Mouse (Mus musculus) C2C12 (cell line): ENCODE measurements around the gene Fam13a. TPM values are rescaled to one million over a fixed set of nuclear protein-coding genes. Genes with fewer than 3 reads are reported as not detected.

Experiments
- H3K27me3 ChIP-seq: one replicate; pipeline ENCODE4 v1.6.1; 2011; ENCODE audit not compliant: control insufficient read depth, insufficient read depth, insufficient read length
- H3K36me3 ChIP-seq: one replicate; pipeline ENCODE4 v1.6.1; 2011; ENCODE audit not compliant: control insufficient read depth, insufficient read depth
- H3K4me3 ChIP-seq: one replicate; pipeline ENCODE4 v1.5.1; 2011; ENCODE audit warnings: mild to moderate bottlenecking, control low read depth; ENCODE audit not compliant: poor library complexity, insufficient read depth, severe bottlenecking
- H3K79me2 ChIP-seq: one replicate; pipeline ENCODE4 v1.6.1; 2011; ENCODE audit not compliant: control insufficient read depth, insufficient read depth
- H3K79me3 ChIP-seq: one replicate; pipeline ENCODE4 v1.6.1; 2011; ENCODE audit warnings: low read depth, control low read depth
- H3ac ChIP-seq: one replicate; pipeline ENCODE3; 2011; ENCODE audit warnings: low read depth; ENCODE audit not compliant: control insufficient read depth, insufficient read length
- CEBPB ChIP-seq: IDR thresholded peaks from one replicate; pipeline ENCODE4 v1.6.1; 2011; ENCODE audit warnings: low read depth, mild to moderate bottlenecking, control low read depth, moderate library complexity
- CTCF ChIP-seq: IDR thresholded peaks from one replicate; pipeline ENCODE4 v1.5.1; 2011; ENCODE audit not compliant: control insufficient read depth, insufficient read depth, insufficient read length
- FOSL1 ChIP-seq: IDR thresholded peaks from one replicate; pipeline ENCODE4 v1.8.0; 2011; ENCODE audit warnings: mild to moderate bottlenecking, low read length; ENCODE audit not compliant: poor library complexity, insufficient read depth, severe bottlenecking
- MAX ChIP-seq: IDR thresholded peaks from one replicate; pipeline ENCODE4 v1.6.1; 2011; ENCODE audit warnings: mild to moderate bottlenecking, control low read depth
- MYOD1 ChIP-seq: IDR thresholded peaks from one replicate; pipeline ENCODE4 v1.6.1; 2011; ENCODE audit warnings: low read depth; ENCODE audit not compliant: control insufficient read depth, insufficient read length
- MYOG ChIP-seq: IDR thresholded peaks from one replicate; pipeline ENCODE4 v1.6.1; 2011; ENCODE audit not compliant: control insufficient read depth, insufficient read length; ENCODE audit errors: extremely low read depth
- USF1 ChIP-seq: IDR thresholded peaks from one replicate; pipeline ENCODE4 v1.6.1; 2011; ENCODE audit warnings: low read depth, mild to moderate bottlenecking, control low read depth, moderate library complexity
- long read RNA-seq, 2 experiments: library from polyadenylated mRNA; unstranded; transcript quantifications; one replicate each; pipeline ENCODE4 v2.0.0; 2019 to 2020
- polyA plus RNA-seq: library from polyadenylated mRNA; unstranded; fragments of >200 nt; fragmentation: generic; extraction: Trizol; gene quantifications from one replicate; pipeline ENCODE4 v1.2.1, GENCODE M21; 2012; ENCODE audit warnings: missing spikeins

Gene Fam13a
- polyA plus RNA-seq: 0.12 TPM
- long read RNA-seq, experiment 1: 0 reads
- long read RNA-seq, experiment 2, full-length matches to known transcripts: 1 of 1 reads
- long read RNA-seq, experiment 2, partial matches to known transcripts: 0 of 1 reads
- long read RNA-seq, experiment 2, other reads (novel, unspliced or antisense): 0 of 1 reads

DNA sequence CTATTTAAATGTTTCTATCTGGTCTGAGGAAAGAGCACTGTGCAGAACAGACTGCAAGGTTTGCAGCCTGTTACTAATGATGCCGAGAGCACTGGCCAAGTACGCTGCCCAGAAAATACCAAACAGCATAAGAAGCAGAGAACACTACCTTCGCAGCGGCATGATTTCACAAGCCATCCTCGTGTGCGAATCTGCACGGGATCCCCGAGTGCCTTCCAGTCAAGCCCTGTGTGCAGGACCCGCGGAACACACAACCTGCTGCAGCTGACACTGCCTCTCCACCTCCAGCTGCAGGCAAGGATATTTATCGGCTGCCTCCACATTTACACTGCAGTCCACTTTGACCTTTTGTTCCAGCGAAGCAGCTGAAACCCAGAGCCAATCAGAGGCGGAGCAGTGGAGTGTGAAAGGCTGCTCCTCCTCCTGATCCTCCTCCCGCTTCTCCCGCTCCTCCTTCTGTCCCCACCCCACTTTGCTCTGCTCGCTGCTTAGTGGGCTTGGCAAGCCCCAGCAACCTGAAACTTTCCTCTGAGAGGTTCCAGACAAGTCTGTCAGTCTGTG lies at the start of gene Fam13a:
Gene Fam13a, minus strand, starts transcription at position 386 of the 561 bp plus-strand sequence.
- H3K27me3 ChIP-seq: no peaks in the 10 kb centered on the region
- no peaks in the 10 kb centered on the region for H3K79me2 ChIP-seq
- peak within 1 kb of the TSS; percentile 59 for H3ac ChIP-seq
- peak within 1 kb of the TSS; percentile 18 for H3K4me3 ChIP-seq
- H3K36me3 ChIP-seq: no peaks in the 10 kb centered on the region
- H3K79me3 ChIP-seq: no peaks in the 10 kb centered on the region
- TF ChIP-seq USF1 (no peak), MAX (no peak), CEBPB (no peak), CTCF (no peak), MYOG (no peak), FOSL1 (no peak), MYOD1 (no peak)

- no peak overlapping the region for H3ac ChIP-seq
- H3K27me3 ChIP-seq: no peaks in the 10 kb centered on the region
- H3K79me2 ChIP-seq: no peaks in the 10 kb centered on the region
- H3K79me3 ChIP-seq: no peaks in the 10 kb centered on the region
- TF ChIP-seq MAX (no peak), MYOG (no peak), CTCF (no peak), CEBPB (no peak), MYOD1 (no peak), FOSL1 (no peak), USF1 (no peak)
- no peaks in the 10 kb centered on the region for H3K36me3 ChIP-seq
- H3K4me3 ChIP-seq: no peak overlapping the region
Measured at GRCm38 (mm10) chr6:59072096-59073060, 48.0 kb upstream of the Fam13a start.

DNA sequence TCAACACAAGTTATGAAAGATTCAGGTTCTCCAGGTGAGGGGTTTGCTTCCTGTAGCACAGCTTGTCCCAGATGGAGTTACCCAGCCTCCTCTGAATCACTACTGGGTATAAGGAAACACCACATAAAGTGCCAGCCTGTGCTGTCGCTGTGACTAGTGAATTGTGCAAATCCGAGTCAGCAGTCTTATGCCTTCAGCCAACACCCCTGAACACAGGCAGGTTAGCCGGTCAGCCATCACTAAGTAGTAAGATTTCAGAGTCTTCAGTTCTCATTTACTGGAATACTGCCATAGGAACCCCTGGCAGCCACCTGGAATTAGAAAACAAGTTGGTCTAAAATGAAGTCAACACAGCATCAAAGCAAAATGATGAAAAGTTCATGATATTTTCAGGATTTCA lies 47.3 kb upstream of the Fam13a start:
- Histone ChIP-seq H3ac (no peak overlapping the region), H3K79me3 (no peaks in the 10 kb centered on the region), H3K79me2 (no peaks in the 10 kb centered on the region), H3K36me3 (no peaks in the 10 kb centered on the region), H3K27me3 (no peaks in the 10 kb centered on the region), H3K4me3 (no peak overlapping the region)
- TF ChIP-seq MAX (no peak), MYOG (no peak), CEBPB (no peak), USF1 (no peak), CTCF (no peak), FOSL1 (no peak), MYOD1 (no peak)

DNA sequence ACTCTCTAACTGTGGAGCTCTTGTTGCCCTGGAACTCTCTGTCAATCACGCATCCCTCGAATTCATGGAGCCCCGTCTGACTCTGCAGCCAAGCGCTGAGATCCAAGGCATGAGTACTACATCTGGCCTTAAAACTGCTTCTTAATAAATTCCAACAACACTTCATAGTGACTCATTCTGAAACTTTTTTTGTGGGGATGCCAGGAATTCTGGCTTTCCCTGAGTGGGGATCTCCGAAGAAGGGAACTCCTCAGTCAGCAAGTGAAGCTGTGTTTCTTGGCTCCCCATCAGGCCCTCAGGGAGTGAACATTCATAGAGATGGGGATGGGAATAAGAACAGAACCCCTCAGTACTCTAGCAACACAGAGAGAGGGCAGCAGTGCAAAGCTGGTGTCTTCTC lies 43.8 kb upstream of the Fam13a start:
- no peaks in the 10 kb centered on the region for H3K36me3 ChIP-seq
- H3K4me3 ChIP-seq: no peak overlapping the region
- no peaks in the 10 kb centered on the region for H3K79me2 ChIP-seq
- H3ac ChIP-seq: no peak overlapping the region
- TF ChIP-seq CTCF (no peak), MYOD1 (no peak), CEBPB (no peak), MYOG (no peak), USF1 (no peak), MAX (no peak), FOSL1 (no peak)
- no peaks in the 10 kb centered on the region for H3K79me3 ChIP-seq
- no peaks in the 10 kb centered on the region for H3K27me3 ChIP-seq

DNA sequence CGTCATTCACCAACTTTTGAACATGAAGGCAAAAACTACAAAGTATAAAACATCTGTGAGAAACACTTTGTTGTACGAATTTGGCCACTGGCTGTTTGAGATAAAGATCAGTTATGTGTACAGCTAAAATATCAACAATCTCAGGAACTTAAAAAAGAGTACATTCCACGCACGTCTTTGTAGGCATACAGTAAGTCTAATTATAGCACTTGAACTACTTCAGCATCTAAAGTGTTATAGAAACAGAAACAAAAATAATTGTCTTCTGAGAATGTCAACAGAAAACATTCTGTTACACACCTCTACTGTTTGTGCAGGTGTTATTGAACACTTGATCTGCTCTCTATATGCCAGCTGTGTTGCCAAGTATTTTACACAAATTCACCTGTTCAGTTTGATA lies 40.1 kb upstream of the Fam13a start:
- H3K79me3 ChIP-seq: no peaks in the 10 kb centered on the region
- no peaks in the 10 kb centered on the region for H3K27me3 ChIP-seq
- no peak overlapping the region for H3ac ChIP-seq
- no peak for TF ChIP-seq CEBPB
- TF ChIP-seq MAX: no peak
- no peak for TF ChIP-seq CTCF
- no peak for TF ChIP-seq MYOD1
- TF ChIP-seq USF1: no peak
- TF ChIP-seq MYOG: no peak
- TF ChIP-seq FOSL1: no peak
- no peak overlapping the region for H3K4me3 ChIP-seq
- H3K79me2 ChIP-seq: no peaks in the 10 kb centered on the region
- H3K36me3 ChIP-seq: no peaks in the 10 kb centered on the region
